Mouse (Mus musculus) megakaryocyte-erythroid progenitor cell, adult 5-6 weeks (primary cell): ENCODE results near the gene Mcf2l. TPM values are rescaled to one million over a fixed set of nuclear protein-coding genes. Genes with fewer than 3 reads are reported as not detected.

Experiments used
- ATAC-seq: replicated peaks from 2 replicates; pipeline ENCODE4 v1.8.0; 2016; ENCODE audit warnings: mild to moderate bottlenecking, inconsistent platforms; ENCODE audit not compliant: severe bottlenecking, poor library complexity, low FRiP score, low TSS enrichment
- total RNA-seq, 2 experiments: library from RNA; stranded (forward) in 1 of 2; stranded (reverse) in 1 of 2; fragments of 200-1000, 215-1000 nt in 1 of 2; fragments of >200 nt in 1 of 2; fragmentation: Nextera tagmentation in 1 of 2; gene quantifications; 2 replicates each; pipeline ENCODE4 v1.2.3; 2014 to 2017

Mcf2l gene
- total RNA-seq, 2 experiments from 2014 or later: 0.23 to 0.37 TPM

- ATAC-seq: no peak
Measured at GRCm38 (mm10) chr8:12871461-12871860, 2.1 kb upstream of the Mcf2l start.

- ATAC-seq: no peak
Measured at GRCm38 (mm10) chr8:12872983-12873356, 636 bp upstream of the Mcf2l start.

- ATAC-seq: no peak; the same call in 1 of the 2 replicates
Measured at GRCm38 (mm10) chr8:12874194-12874791, 687 bp downstream of the Mcf2l start.

- ATAC-seq: no peak
Measured at GRCm38 (mm10) chr8:12874971-12875370, 1.4 kb downstream of the Mcf2l start.

- ATAC-seq: no peak
Measured at GRCm38 (mm10) chr8:12877126-12877525, 3.5 kb downstream of the Mcf2l start.

- peak; percentile 45; the same call in 1 of the 2 replicates for ATAC-seq
Measured at GRCm38 (mm10) chr8:12880163-12880562, 6.6 kb downstream of the Mcf2l start.

GRCm38 (mm10) chr8:12883051-12884004, 9.7 kb downstream of the Mcf2l start:
- no peak for ATAC-seq

GRCm38 (mm10) chr8:12887772-12888435, 14.3 kb downstream of the Mcf2l start:
- ATAC-seq: no peak

- no peak for ATAC-seq
Measured at GRCm38 (mm10) chr8:12889046-12889598, 15.5 kb downstream of the Mcf2l start.

- ATAC-seq: no peak
Measured at GRCm38 (mm10) chr8:12892882-12893446, 19.4 kb downstream of the Mcf2l start.

GRCm38 (mm10) chr8:12893797-12894578, 20.4 kb downstream of the Mcf2l start:
- ATAC-seq: no peak

GRCm38 (mm10) chr8:12894783-12895534, 21.4 kb downstream of the Mcf2l start:
- ATAC-seq: no peak

- ATAC-seq: no peak
Measured at GRCm38 (mm10) chr8:12895535-12896150, 22.0 kb downstream of the Mcf2l start.

GRCm38 (mm10) chr8:12896494-12897373, 23.1 kb downstream of the Mcf2l start:
- ATAC-seq: peak; percentile 58

GRCm38 (mm10) chr8:12897815-12898214, 24.2 kb downstream of the Mcf2l start:
- no peak for ATAC-seq

- no peak for ATAC-seq
Measured at GRCm38 (mm10) chr8:12903790-12904415, 30.3 kb downstream of the Mcf2l start.
